Mouse (Mus musculus) testis, postnatal 14 days (tissue): ENCODE results near the gene Syn3.
A peak's percentile ranks its signal among the peaks of the same experiment; 100 is the strongest.

ENCODE experiments used
- DNase-seq: peaks from one replicate; pipeline ENCODE4 v3.0.0; 2021; ENCODE audit warnings: low spot score

Syn3 gene

DNA sequence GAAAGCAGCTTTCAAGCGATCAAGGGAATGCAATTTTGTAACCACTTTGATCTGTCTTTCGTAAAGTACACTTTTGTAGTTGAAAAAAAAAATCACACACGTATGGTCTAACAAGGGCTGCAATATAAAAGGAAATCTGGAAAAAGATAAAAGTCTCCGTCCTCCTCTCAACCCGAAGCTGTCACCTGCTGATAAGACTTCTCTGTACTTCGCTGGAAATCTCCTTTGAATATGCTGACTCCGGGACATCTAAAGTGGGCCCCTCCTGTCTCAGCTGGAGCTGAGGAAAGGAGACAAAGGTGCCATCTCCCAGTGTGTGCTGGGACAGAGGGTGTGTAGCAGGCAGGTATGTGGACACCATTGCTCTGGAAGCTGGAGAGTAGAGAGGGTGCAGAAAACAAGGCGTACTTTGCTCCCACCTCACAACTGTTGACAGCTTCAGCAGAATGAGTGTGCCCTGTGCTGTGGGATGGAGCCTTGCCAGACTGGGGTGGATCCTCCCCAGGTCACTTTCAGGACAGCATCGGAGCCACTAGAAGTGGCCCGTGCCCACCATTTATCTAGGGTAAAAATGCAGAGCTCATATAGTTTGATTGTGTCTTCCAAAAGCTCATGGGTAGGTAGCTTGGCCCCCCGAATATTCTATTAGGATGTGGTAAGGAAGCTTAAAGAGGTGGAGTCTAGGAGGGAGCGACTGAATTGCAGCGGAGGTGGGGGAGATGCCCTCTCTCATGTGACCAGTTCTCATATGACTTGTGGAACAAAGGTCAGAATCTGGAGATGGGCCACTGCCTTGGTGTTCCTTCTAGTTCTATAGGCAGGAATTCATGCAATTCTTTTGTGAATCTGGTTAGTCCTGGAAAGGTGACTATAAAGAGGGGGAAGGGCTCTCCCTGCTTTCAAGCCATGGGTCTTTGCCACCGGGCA is 405.3 kb downstream of the Syn3 start:
- DNase-seq = no peak

- peak; percentile 48 for DNase-seq
Measured at GRCm38 (mm10) chr10:86091919-86092318, 406.8 kb downstream of the Syn3 start.

DNA sequence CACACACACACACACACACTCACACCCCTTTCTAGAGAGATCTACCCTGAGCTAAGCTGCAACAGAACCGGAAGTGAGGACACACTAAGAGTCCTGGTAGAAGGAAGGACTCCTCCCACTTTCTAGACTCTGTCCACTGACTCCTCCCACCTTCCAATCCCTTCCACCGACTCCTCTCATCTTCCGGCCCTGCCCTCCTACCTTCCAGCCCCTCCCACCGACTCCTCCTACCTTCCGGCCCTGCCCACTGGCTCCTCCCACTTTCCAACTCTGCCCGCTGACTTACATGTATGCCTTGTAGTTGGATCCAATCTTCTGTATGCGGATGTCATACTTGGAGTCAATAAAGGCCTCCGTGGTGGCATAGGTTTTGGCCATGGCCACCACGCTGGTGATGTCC is 418.8 kb downstream of the Syn3 start:
- peak; percentile 36 for DNase-seq

- no peak for DNase-seq
Measured at GRCm38 (mm10) chr10:86078761-86079160, 419.9 kb downstream of the Syn3 start.

DNA sequence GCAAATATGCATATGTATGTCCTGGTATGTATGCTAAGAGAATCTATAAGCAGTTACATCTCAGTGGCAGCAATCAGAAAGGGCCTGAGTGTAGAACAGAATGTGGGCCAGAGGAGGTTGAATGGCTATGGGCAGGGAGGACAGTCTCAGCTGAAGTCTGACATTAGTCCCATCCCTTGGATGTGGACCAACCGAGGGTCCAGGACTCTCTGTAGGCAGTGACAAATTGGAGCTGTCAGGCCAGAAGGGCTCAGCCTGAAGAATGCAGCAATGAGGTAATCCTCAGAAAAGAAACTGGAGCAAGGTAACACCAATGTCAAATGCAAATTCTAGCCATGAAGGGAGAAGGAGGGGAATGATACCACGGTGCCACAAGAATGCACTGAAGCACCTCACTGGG is 421.4 kb downstream of the Syn3 start:
- no peak for DNase-seq

GRCm38 (mm10) chr10:86074971-86075711 is 423.6 kb downstream of the Syn3 start:
- DNase-seq = no peak

DNA sequence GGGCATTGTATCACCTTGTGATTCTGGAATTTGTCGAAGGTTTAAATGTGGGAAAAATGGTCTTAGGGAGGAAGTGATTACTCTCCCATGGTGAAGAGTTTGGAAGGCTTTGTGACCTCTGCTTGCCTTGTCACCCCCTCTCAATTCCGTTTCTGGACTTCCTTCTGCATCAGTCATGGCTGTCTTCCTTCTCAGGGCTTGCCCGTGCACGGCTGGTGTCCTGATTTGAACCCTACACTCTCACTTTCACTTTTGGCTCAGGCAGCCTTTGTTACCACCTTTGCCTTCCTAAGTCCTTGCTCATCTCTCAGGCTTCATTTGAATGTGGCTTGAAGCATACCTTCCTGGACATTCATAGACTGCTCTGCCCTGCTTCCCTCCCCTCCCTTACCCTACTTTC is 424.6 kb downstream of the Syn3 start:
- DNase-seq = no peak

- no peak for DNase-seq
Measured at GRCm38 (mm10) chr10:86070751-86071150, 427.9 kb downstream of the Syn3 start.

DNA sequence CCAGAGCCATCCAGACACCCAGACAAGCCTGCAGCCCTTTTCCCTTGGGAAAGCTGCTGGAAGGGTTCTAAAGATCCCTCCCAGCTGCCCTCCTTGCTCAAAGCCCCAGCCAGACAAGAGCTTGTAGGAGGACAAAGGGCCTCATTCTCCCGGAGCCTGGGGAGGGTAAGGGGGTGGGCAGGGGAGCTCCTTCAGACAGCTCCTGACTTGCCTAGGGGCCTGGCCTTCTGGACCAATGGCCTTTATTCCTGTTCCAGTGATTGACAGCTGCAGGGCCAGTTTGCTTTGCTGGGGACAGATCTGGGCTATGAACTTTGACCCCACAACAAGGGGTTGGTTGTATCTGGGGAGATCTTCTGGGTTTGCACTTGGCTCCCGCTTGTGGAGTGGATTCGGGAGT is 429.4 kb downstream of the Syn3 start:
- no peak for DNase-seq

GRCm38 (mm10) chr10:86067911-86068310 is 430.8 kb downstream of the Syn3 start:
- DNase-seq = no peak

GRCm38 (mm10) chr10:86066651-86067050 is 432.0 kb downstream of the Syn3 start:
- no peak for DNase-seq

DNA sequence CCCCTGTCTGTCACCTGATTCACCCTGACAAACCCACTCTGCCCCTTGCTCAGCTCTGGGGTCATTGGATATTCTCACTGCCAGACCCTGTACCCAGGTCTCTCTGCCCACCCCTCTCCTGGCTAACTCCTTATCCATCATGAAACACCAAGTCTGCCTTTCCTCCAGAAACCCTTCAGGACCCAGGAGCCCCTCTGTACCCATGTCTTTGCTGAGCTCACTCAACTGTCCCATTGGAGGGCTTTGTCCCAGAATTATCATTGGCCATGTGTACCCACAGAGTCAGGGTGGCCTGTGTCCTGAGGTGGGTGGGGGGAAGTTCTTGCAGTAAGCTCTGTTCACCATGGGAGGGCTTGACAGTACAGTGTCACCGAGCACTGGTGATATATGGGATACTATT is 433.0 kb downstream of the Syn3 start:
- no peak for DNase-seq

- peak; percentile 52 for DNase-seq
Measured at GRCm38 (mm10) chr10:86064937-86065336, 433.8 kb downstream of the Syn3 start.

GRCm38 (mm10) chr10:86063018-86063384 is 435.7 kb downstream of the Syn3 start:
- DNase-seq = no peak

DNA sequence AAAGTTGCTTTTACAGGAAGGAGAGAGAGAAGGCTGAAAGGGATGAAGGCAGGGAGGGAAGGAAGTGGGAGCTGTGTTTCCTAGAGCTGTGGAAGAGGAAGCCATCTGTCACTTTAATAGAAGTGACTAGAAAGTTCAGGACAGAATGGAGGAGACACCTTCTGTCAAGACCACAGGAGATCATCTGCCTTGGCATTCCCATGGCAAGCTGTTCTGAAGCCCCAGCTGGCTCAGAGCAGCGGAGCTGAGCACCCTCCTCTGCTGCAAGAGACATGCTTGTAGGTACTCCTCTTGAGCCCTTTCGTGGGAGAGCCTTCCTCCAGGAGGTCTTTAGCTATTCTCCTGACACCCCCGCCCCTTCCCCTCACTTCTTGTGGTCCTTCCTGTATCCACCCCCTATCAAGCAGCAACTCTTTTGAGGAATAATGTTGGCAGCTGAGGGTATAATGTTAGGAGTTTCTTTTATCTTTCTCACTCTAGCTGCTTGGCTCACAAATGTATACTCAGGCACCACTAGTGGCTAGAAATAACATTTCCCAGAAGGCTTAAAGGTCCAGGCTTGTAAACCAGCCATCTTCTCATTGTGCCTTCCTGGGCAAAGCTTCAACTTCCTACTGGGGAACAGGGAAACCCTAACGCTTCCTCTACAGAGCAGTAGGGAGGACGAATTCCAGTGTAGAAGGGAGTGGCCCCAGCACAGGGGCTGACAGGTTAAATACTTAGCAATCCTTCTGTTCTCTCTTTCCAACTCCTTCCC is 436.3 kb downstream of the Syn3 start:
- no peak for DNase-seq

- DNase-seq = no peak
Measured at GRCm38 (mm10) chr10:86060267-86060666, 438.4 kb downstream of the Syn3 start.

DNA sequence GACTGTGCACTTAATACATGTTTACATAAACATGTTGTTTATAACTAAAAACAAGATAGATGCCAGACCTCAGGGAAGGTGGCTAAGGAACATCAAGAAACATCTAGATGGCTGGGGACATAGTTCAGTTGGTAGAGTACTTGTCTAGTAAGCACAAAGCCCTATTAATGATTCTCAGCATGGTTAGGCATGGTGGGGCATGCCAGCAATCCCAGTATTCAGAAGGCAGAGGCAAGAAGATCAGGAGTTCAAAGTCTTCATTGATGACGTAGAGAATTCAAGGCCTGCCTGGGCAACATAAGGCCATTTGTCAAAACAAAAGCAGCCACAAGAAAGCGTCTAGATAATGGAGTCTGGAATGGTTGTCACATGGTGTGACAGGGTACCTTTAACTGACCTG is 441.0 kb downstream of the Syn3 start:
- DNase-seq = no peak

GRCm38 (mm10) chr10:86057286-86057685 is 441.4 kb downstream of the Syn3 start:
- DNase-seq = no peak

GRCm38 (mm10) chr10:86056297-86056903 is 442.3 kb downstream of the Syn3 start:
- no peak for DNase-seq

GRCm38 (mm10) chr10:86052818-86053522 is 445.7 kb downstream of the Syn3 start:
- DNase-seq = no peak

DNA sequence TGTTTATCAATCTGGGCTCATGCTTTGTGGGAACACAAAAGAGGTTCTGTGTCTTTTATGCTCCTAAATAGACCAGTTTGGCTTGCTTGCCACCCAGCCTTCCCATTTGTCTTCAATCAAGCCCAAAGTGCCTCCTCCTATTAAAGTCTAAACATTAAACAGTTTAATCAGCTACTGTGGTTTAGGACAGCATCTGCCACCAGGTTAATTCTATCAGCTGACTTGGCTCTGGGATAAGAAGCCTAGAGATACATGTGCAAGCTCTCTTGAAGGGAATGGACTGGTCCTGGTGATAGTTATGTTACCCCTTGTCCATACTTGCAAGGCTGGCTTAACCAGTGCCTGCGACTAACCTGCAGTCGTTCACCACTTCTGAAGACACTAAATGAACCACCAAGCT is 448.2 kb downstream of the Syn3 start:
- no peak for DNase-seq

- DNase-seq = no peak
Measured at GRCm38 (mm10) chr10:86047786-86048185, 450.9 kb downstream of the Syn3 start.
